Mouse (Mus musculus): ENCODE measurements around the gene Srd5a3.
A peak's percentile ranks its signal among the peaks of the same experiment; 100 is the strongest.

- peak; percentile 84 for TF ChIP-seq CTCF (IDR thresholded peaks at IDR 0.05; ENCODE audit: low read depth)
- TF ChIP-seq EP300 (IDR thresholded peaks at IDR 0.05; ENCODE audit: low read depth) = no peak
Measured at GRCm38 (mm10) chr5:76118441-76118840, 21.6 kb upstream of the Srd5a3 start.

Data from liver, postnatal 0 days (tissue).